Mouse (Mus musculus) forebrain, postnatal 0 days (tissue): ENCODE measurements around the gene Misp. TPM values are rescaled to one million over a fixed set of nuclear protein-coding genes. Genes with fewer than 3 reads are reported as not detected.

Experiments used
- ATAC-seq: fragments of 200-750 bp; cut with Nextera tagmentation; 2 replicates; pipeline ENCODE4 v1.8.0; 2017; ENCODE audit warnings: mild to moderate bottlenecking, moderate library complexity
- DNase-seq: peaks from one replicate; pipeline ENCODE4 v3.0.0-alpha.2; 2015
- H3K27ac ChIP-seq: fragments of 300-500 bp; sonication (generic); 2 replicates; pipeline ENCODE4 v1.5.1; 2014; ENCODE audit warnings: low read depth, mild to moderate bottlenecking, antibody characterized with exemption, low read length, moderate library complexity, mixed read lengths
- H3K27me3 ChIP-seq: fragments of 300-500 bp; sonication (generic); 2 replicates; pipeline ENCODE4 v1.6.1; 2014; ENCODE audit warnings: mild to moderate bottlenecking, low read length, mixed read lengths; ENCODE audit not compliant: insufficient read depth
- H3K36me3 ChIP-seq: fragments of 300-500 bp; sonication (generic); 2 replicates; pipeline ENCODE4 v1.6.1; 2014; ENCODE audit warnings: mild to moderate bottlenecking, moderate library complexity; ENCODE audit not compliant: insufficient read depth
- H3K4me1 ChIP-seq: fragments of 300-500 bp; sonication (generic); 2 replicates; pipeline ENCODE4 v1.6.1; 2014; ENCODE audit warnings: antibody characterized with exemption; ENCODE audit not compliant: insufficient read depth
- H3K4me2 ChIP-seq: fragments of 300-500 bp; sonication (generic); 2 replicates; pipeline ENCODE4 v1.6.1; 2014; ENCODE audit warnings: low read depth, mild to moderate bottlenecking, moderate library complexity
- H3K4me3 ChIP-seq: fragments of 300-500 bp; sonication (generic); 2 replicates; pipeline ENCODE4 v1.5.1; 2014; ENCODE audit warnings: low read depth, low read length, mixed read lengths
- H3K9ac ChIP-seq: fragments of 300-500 bp; sonication (generic); 2 replicates; pipeline ENCODE4 v1.6.1; 2014; ENCODE audit warnings: mild to moderate bottlenecking
- H3K9me3 ChIP-seq: fragments of 300-500 bp; sonication (generic); 2 replicates; pipeline ENCODE4 v1.6.1; 2016; ENCODE audit warnings: low read length
- CTCF ChIP-seq: sonication (generic); IDR thresholded peaks from 2 replicates; pipeline ENCODE4 v1.5.1; 2016; ENCODE audit warnings: antibody characterized with exemption, control low read depth, low read depth
- WGBS: fragments of 180-500 bp; shearing (Covaris S2); extraction: QIAGEN DNeasy Blood & Tissue Kit; methylation state at CpG from one replicate; pipeline ENCODE4 v1.1.7; 2014; 5-methylcytosine and 5-hydroxymethylcytosine counted together
- polyA plus RNA-seq: library from polyadenylated mRNA; unstranded; fragments of >200 nt; fragmentation: Nextera tagmentation; extraction: Ambion mirVana; gene quantifications from 2 replicates; pipeline ENCODE4 v1.2.1, GENCODE M21; 2015
- total RNA-seq: library from RNA; depleted of rRNA; stranded (reverse); fragments of >200 nt; gene quantifications from 2 replicates; pipeline ENCODE4 v1.2.3, GENCODE M21; 2014; rRNA removed

Gene Misp
- total RNA-seq (0.24 and 0.77 TPM in 2 replicates), polyA plus RNA-seq (0.09 and 0.41 TPM in 2 replicates)

GRCm38 (mm10) chr10:79820782-79821181, at the start of gene Misp:
Gene Misp (plus strand): TSS chr10:79820989.
- 72% methylated on average over 11 of the region's 11 CpGs for WGBS
- H3K4me3 ChIP-seq, result no peak within 1 kb of the TSS
- no peak for TF ChIP-seq CTCF
- DNase-seq, result no peak
- no peak for ATAC-seq
- no peaks in the 10 kb centered on the region for H3K4me1 ChIP-seq
- H3K4me2 ChIP-seq, result no peak within 1 kb of the TSS
- no peak within 1 kb of the TSS for H3K9ac ChIP-seq
- no peak within 1 kb of the TSS for H3K27ac ChIP-seq
- no peaks in the 10 kb centered on the region for H3K27me3 ChIP-seq
- peaks cover 39% of the 10 kb centered on the region for H3K36me3 ChIP-seq
- no peaks in the 10 kb centered on the region for H3K9me3 ChIP-seq

GRCm38 (mm10) chr10:79772320-79772719, 48.5 kb upstream of the Misp start:
- no peak for ATAC-seq
- no peak overlapping the region for H3K27ac ChIP-seq
- no peaks in the 10 kb centered on the region for H3K9me3 ChIP-seq
- TF ChIP-seq CTCF, result peak; percentile 13; the same call in 1 of the 2 replicates
- H3K4me2 ChIP-seq, result no peak overlapping the region
- no peak overlapping the region for H3K9ac ChIP-seq
- 0 out of 2 replicates have a peak, but pooled peaks cover 6% of the 10 kb centered on the region for H3K4me1 ChIP-seq
- WGBS, result 90% methylated on average over 3 of the region's 3 CpGs
- DNase-seq, result no peak
- H3K27me3 ChIP-seq, result peaks cover 9% of the 10 kb centered on the region
- no peak overlapping the region for H3K4me3 ChIP-seq
- no peaks in the 10 kb centered on the region for H3K36me3 ChIP-seq

- DNase-seq, result no peak
- Histone ChIP-seq H3K4me2 (no peak overlapping the region), H3K4me3 (no peak overlapping the region), H3K36me3 (no peaks in the 10 kb centered on the region), H3K27me3 (peaks cover 12% of the 10 kb centered on the region), H3K4me1 (0 out of 2 replicates have a peak, but pooled peaks cover under 1% of the 10 kb centered on the region), H3K9me3 (no peaks in the 10 kb centered on the region), H3K27ac (no peak overlapping the region), H3K9ac (no peak overlapping the region)
- no peak for TF ChIP-seq CTCF
- no peak for ATAC-seq
- 95% methylated on average over 2 of the region's 2 CpGs for WGBS
Observed at GRCm38 (mm10) chr10:79773208-79773607, 47.6 kb upstream of the Misp start.

- no peak overlapping the region for H3K9ac ChIP-seq
- DNase-seq, result no peak
- peak; percentile 40 for TF ChIP-seq CTCF
- whole genome bisulfite sequencing, result 63% methylated on average over 5 of the region's 5 CpGs
- no peaks in the 10 kb centered on the region for H3K4me1 ChIP-seq
- no peaks in the 10 kb centered on the region for H3K9me3 ChIP-seq
- no peak overlapping the region for H3K4me3 ChIP-seq
- peaks cover 12% of the 10 kb centered on the region for H3K27me3 ChIP-seq
- no peaks in the 10 kb centered on the region for H3K36me3 ChIP-seq
- no peak overlapping the region for H3K27ac ChIP-seq
- H3K4me2 ChIP-seq, result no peak overlapping the region
- ATAC-seq, result no peak
Observed at GRCm38 (mm10) chr10:79774486-79775279, 46.1 kb upstream of the Misp start.

- H3K36me3 ChIP-seq, result no peaks in the 10 kb centered on the region
- no peak within 1 kb of the TSS for H3K27ac ChIP-seq
- DNase-seq (no peak), ATAC-seq (no peak)
- no peaks in the 10 kb centered on the region for H3K4me1 ChIP-seq
- peaks cover 12% of the 10 kb centered on the region for H3K27me3 ChIP-seq
- 0 out of 2 replicates have a peak within 1 kb of the TSS, but pooled peaks have one; percentile 5 for H3K4me3 ChIP-seq
- no peak for TF ChIP-seq CTCF
- no peak within 1 kb of the TSS for H3K9ac ChIP-seq
- H3K9me3 ChIP-seq, result no peaks in the 10 kb centered on the region
- H3K4me2 ChIP-seq, result peak within 1 kb of the TSS; percentile 35
- WGBS, result 2% methylated on average over 38 of the region's 39 CpGs
Observed at GRCm38 (mm10) chr10:79777103-79777531, 43.7 kb upstream of the Misp start, which contains the start of gene Fstl3. Gene Fstl3 (plus strand): TSS chr10:79777272.

GRCm38 (mm10) chr10:79778006-79778405, 42.8 kb upstream of the Misp start:
- WGBS, result 7% methylated on average over 15 of the region's 15 CpGs
- no peak for ATAC-seq
- TF ChIP-seq CTCF, result no peak
- H3K4me3 ChIP-seq, result no peak overlapping the region
- no peaks in the 10 kb centered on the region for H3K9me3 ChIP-seq
- H3K9ac ChIP-seq, result no peak overlapping the region
- no peaks in the 10 kb centered on the region for H3K4me1 ChIP-seq
- H3K36me3 ChIP-seq, result no peaks in the 10 kb centered on the region
- peaks cover 12% of the 10 kb centered on the region for H3K27me3 ChIP-seq
- H3K4me2 ChIP-seq, result no peak overlapping the region
- no peak overlapping the region for H3K27ac ChIP-seq
- DNase-seq, result no peak

- H3K4me2 ChIP-seq, result no peak overlapping the region
- no peak overlapping the region for H3K9ac ChIP-seq
- no peak for ATAC-seq
- DNase-seq, result no peak
- no peaks in the 10 kb centered on the region for H3K4me1 ChIP-seq
- 26% methylated on average over 2 of the region's 2 CpGs for WGBS
- no peak for TF ChIP-seq CTCF
- H3K27ac ChIP-seq, result no peak overlapping the region
- H3K9me3 ChIP-seq, result no peaks in the 10 kb centered on the region
- peaks cover 12% of the 10 kb centered on the region for H3K27me3 ChIP-seq
- no peaks in the 10 kb centered on the region for H3K36me3 ChIP-seq
- H3K4me3 ChIP-seq, result no peak overlapping the region
Observed at GRCm38 (mm10) chr10:79779193-79779592, 41.6 kb upstream of the Misp start.
